Mouse (Mus musculus): ENCODE measurements around the gene Spsb3.

DNA sequence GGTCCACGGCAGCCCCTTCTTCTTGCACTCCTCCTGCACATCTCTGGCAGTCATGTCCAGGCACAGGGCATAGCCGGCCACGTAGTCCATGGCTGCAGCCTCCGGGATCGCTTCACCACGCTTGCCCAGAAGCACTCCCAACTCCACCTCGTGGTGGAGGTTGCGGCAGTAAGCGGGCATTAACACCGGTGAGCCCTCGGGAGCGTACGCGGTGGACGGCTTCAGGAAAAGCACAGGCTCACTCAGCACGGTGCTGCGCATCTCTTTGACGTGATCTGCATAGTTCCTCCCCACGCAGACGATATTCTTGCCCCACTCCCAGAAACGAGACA, 36.7 kb upstream of the Spsb3 start:
- no peak for TF ChIP-seq TAL1 (IDR thresholded peaks at IDR 0.05; ENCODE audit: low read length)
- no peak for TF ChIP-seq GATA1 (IDR thresholded peaks at IDR 0.05; ENCODE audit: low read length)
